Mouse (Mus musculus): ENCODE data around the gene Sart1. TPM values are rescaled to one million over a fixed set of nuclear protein-coding genes. Genes with fewer than 3 reads are reported as not detected.

The Sart1 gene
- polyA plus RNA-seq (2012; rRNA removed): 23.3 and 24.9 TPM in 2 replicates

GRCm38 (mm10) chr19:5388588-5389242, at the start of gene Sart1:
Gene Sart1, minus strand, starts transcription at chr19:5388703.

GRCm38 (mm10) chr19:5424782-5425741, 36.6 kb upstream of the Sart1 start, which contains the start of the genes Drap1 and AI837181:
Gene Drap1, minus strand, starts transcription at chr19:5424979.
Gene AI837181, plus strand, starts transcription at chr19:5425144.

GRCm38 (mm10) chr19:5402293-5402692, 13.8 kb upstream of the Sart1 start, which contains the start of gene Tsga10ip:
Gene Tsga10ip, minus strand, starts transcription at chr19:5402526.

GRCm38 (mm10) chr19:5367053-5367359, 21.5 kb downstream of the Sart1 start, which contains the start of gene Banf1:
Gene Banf1, minus strand, starts transcription at chr19:5367168.

GRCm38 (mm10) chr19:5366175-5367052, 22.1 kb downstream of the Sart1 start, which contains the start of gene Eif1ad:
Gene Eif1ad, plus strand, starts transcription at chr19:5366741.

GRCm38 (mm10) chr19:5349502-5349873, 39.0 kb downstream of the Sart1 start, which contains the start of gene Cst6:
Gene Cst6, minus strand, starts transcription at chr19:5349574.

GRCm38 (mm10) chr19:5335441-5335840, 53.1 kb downstream of the Sart1 start, which contains the start of gene Catsper1:
Gene Catsper1, plus strand, starts transcription at chr19:5335741.

Other genes with a start within 250 kb of the Sart1 start
- gene Pacs1, start 115.6 kb downstream of the Sart1 start, polyA plus RNA-seq (2012; rRNA removed): 8.0 and 8.3 TPM in 2 replicates
- gene Sf3b2, start 93.2 kb downstream of the Sart1 start, polyA plus RNA-seq (2012; rRNA removed): 56.0 and 58.5 TPM in 2 replicates
- 0.03 and 0.08 TPM in 2 replicates for gene Gal3st3, start 90.4 kb downstream of the Sart1 start, polyA plus RNA-seq (2012; rRNA removed)
- not detected in 2 replicates for gene Catsper1, start 53.0 kb downstream of the Sart1 start, polyA plus RNA-seq (2012; rRNA removed)
- 0.11 and 0.12 TPM in 2 replicates for gene Cst6, start 39.1 kb downstream of the Sart1 start, polyA plus RNA-seq (2012; rRNA removed)
- 21.5 and 23.3 TPM in 2 replicates for gene Eif1ad, start 22.0 kb downstream of the Sart1 start, polyA plus RNA-seq (2012; rRNA removed)
- gene Banf1, start 21.5 kb downstream of the Sart1 start, polyA plus RNA-seq (2012; rRNA removed): 133 and 148 TPM in 2 replicates
- gene Tsga10ip, start 13.8 kb upstream of the Sart1 start, polyA plus RNA-seq (2012; rRNA removed): 0.01 and 0.09 TPM in 2 replicates
- 68.6 and 80.7 TPM in 2 replicates for gene Drap1, start 36.3 kb upstream of the Sart1 start, polyA plus RNA-seq (2012; rRNA removed)
- gene AI837181, start 36.4 kb upstream of the Sart1 start, polyA plus RNA-seq (2012; rRNA removed): 13.6 and 16.4 TPM in 2 replicates
- gene Fosl1, start 58.8 kb upstream of the Sart1 start, polyA plus RNA-seq (2012; rRNA removed): 0.01 TPM in 1 of 2 replicates, not detected in the other
- gene Ccdc85b, start 69.2 kb upstream of the Sart1 start, polyA plus RNA-seq (2012; rRNA removed): 1.2 and 1.4 TPM in 2 replicates
- gene Fibp, start 71.9 kb upstream of the Sart1 start, polyA plus RNA-seq (2012; rRNA removed): 23.0 and 23.8 TPM in 2 replicates
- gene Ctsw, start 79.8 kb upstream of the Sart1 start, polyA plus RNA-seq (2012; rRNA removed): 0.06 and 0.07 TPM in 2 replicates
- gene Efemp2, start 85.3 kb upstream of the Sart1 start, polyA plus RNA-seq (2012; rRNA removed): 10.5 and 10.6 TPM in 2 replicates
- gene Mus81, start 99.7 kb upstream of the Sart1 start, polyA plus RNA-seq (2012; rRNA removed): 11.9 and 12.6 TPM in 2 replicates
- 433 and 538 TPM in 2 replicates for gene Cfl1, start 101.8 kb upstream of the Sart1 start, polyA plus RNA-seq (2012; rRNA removed)
- gene 1700020D05Rik, start 115.1 kb upstream of the Sart1 start, polyA plus RNA-seq (2012; rRNA removed): 0.45 and 0.81 TPM in 2 replicates
- gene Snx32, start 121.8 kb upstream of the Sart1 start, polyA plus RNA-seq (2012; rRNA removed): 6.9 and 8.5 TPM in 2 replicates
- gene Ovol1, start 171.9 kb upstream of the Sart1 start, polyA plus RNA-seq (2012; rRNA removed): 0.02 TPM in 1 of 2 replicates, not detected in the other
- 0.88 and 1.3 TPM in 2 replicates for gene Ap5b1, start 179.3 kb upstream of the Sart1 start, polyA plus RNA-seq (2012; rRNA removed)
- 77.3 and 81.5 TPM in 2 replicates for gene Rnaseh2c, start 213.2 kb upstream of the Sart1 start, polyA plus RNA-seq (2012; rRNA removed)
- 29.8 and 30.0 TPM in 2 replicates for gene Kat5, start 221.5 kb upstream of the Sart1 start, polyA plus RNA-seq (2012; rRNA removed)
- 12.2 and 17.0 TPM in 2 replicates for gene Rela, start 248.8 kb upstream of the Sart1 start, polyA plus RNA-seq (2012; rRNA removed)